Mouse (Mus musculus): Measurements from ENCODE around the gene Fmnl2.

Fmnl2 gene

GRCm38 (mm10) chr2:52989316-52989715, 131.7 kb downstream of the Fmnl2 start:
- DNase-seq, result no peak

DNA sequence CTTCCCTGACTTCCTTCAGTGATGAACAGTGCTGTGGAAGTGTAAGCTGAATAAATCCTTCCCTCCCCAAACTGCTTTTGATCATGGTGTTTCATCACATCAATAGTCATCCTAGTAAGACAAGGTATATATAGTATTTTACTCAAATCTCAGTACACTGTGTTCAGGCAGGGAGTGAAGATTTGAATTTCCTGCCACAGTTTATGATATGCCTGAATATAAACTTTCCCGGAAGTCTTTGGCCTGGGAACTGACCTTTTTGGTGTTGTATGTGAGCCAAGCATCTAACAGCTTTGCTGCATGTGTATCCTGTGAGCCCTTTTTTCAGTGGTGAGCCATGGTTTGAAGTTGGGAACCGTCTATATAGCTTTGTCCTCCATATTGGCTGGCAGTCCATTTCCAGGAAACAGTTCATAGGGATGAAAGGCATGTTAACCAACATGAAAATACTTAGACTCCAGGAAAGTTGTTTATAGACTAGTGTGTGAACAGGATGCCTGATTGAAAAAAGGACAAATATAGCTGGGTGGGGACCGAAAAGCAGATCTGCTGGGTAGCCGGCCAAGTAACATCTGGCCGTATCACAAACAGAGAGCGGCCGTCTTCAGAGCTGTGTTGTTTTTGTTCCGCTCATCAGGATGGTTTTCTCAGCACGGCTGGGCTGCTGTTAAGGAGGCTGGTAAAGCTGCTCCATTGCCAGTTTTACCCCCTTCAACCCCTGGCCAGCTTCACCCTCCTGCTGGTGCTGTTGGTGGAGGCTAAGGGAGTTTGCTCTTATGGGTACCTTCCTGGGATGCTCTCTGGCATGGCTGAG, 133.4 kb downstream of the Fmnl2 start:
- no peak for DNase-seq

- no peak for DNase-seq
These were observed 134.1 kb downstream of the Fmnl2 start for GRCm38 (mm10) chr2:52991688-52992194.

DNA sequence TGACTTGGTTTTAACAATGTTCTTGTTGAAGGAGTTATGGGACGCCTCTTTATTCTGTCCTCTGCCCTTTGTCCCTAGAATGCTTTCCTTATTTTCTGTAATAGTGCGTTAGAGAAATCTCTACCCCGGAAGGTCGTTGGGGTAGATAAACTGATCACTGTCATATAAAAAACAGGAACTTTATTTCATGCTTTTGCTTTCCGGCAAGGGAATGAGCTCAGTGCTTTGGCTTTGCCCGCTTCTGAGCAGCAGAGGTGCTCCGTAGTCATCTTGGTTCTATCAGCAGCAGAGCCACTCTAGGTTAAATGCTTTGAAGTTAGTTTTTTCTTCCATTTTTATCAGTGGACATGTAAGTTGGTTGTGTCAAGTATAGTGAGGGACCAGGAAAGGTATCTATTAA, 135.6 kb downstream of the Fmnl2 start:
- no peak for DNase-seq

DNA sequence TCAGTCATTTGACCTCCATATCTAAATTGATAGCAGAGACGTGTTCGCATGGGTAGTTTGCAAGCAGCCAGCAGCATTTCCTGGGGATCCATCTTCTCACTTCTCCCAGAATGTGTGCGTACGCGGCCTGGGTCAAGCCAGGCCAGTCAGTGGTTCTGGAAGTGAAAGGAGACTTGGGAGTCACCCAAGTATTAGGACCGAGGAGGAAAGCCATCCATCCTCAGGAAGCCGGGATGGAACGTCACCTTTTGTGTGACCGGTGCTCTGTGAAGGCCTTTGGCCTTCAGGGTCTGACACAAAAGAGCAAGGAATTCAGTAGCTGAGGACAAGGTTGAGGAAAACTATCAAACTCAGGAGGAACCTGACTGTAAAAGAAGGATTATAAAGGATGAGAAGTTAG, 136.9 kb downstream of the Fmnl2 start:
- DNase-seq, result no peak

DNA sequence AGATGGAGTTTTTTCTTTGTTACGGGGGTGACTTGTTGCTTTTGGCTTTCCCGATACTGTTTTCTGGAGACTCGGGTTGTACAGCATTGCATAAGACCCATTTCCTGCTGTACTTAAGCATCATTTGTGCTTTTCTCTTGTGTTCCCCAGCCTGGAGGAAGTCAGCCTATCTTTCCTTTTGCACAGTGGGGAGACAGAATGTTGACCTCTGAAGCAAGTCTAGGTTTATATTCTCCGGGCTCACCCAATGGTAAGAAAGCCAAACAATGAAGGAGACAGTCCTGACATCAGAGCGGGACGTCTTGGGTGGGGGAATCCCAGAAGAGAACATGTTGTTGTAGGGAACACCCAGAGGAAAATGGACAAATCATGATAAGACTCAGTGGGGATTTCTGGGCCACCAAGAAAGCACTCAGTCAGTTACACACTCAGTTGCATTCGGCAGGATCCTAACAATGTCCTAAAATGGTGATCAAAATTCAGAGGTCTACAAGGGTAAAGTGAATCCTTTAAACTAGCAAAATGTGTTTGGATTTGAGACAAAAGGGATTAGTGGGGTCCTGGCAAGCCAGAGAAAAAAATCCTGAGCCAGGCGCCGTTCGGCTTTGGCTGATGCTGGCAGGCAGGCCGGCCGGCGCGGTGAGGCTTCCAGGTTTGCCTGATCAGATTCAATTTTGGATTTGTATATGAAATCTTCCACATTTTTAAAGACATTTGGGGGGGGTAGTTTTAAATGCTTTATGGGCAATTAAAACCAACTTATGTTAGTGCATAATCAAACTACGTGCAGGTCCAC, 140.5 kb downstream of the Fmnl2 start:
- no peak for DNase-seq

DNA sequence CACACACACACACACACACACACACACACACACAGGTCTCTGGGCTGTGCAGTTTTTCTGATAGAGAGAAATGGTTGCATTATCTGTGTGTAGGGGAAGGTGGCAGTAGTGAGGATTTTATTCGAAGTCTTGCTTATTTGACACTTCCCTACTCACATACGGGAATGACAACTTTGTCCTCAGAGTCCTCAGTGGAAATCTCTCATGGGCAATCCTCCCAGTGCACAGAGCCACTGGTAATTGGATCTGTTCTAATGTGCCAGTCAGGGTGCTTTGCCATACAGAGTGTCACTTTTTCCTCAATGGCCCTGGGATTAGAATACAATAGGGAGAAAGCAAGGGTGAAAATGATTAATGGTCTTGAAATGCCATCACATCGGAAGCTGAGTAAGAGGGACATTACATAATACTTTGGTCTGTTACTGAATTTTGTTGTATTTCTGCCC, 141.9 kb downstream of the Fmnl2 start:
- DNase-seq, result peak; percentile 43

- no peak for DNase-seq
These were observed 142.8 kb downstream of the Fmnl2 start for GRCm38 (mm10) chr2:53000446-53000845.

GRCm38 (mm10) chr2:53006161-53006560, 148.5 kb downstream of the Fmnl2 start:
- DNase-seq, result peak; percentile 32

- peak; percentile 59 for DNase-seq
These were observed 149.5 kb downstream of the Fmnl2 start for GRCm38 (mm10) chr2:53007142-53007541.

DNA sequence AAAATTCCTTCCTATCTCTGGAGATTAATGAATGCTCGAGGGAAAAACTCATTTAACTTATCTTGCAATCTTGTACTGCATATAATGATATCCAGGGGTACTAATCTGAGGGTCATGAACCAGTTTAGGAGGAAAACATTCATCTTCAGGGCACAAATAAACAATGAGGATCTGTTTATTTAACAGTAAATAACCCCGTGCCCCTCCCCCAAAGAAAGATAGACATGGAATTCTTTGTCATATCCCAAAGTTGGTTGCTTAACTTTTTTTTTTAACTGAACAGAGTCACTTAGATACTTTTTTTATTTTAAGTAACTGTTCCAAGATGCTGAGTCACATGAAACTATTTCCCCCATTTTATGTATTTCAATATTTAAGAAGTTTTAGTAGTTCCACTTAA, 155.4 kb downstream of the Fmnl2 start:
- DNase-seq, result no peak

- no peak for DNase-seq
These were observed 156.8 kb downstream of the Fmnl2 start for GRCm38 (mm10) chr2:53014451-53014850.

- DNase-seq, result no peak
These were observed 165.3 kb downstream of the Fmnl2 start for GRCm38 (mm10) chr2:53022982-53023381.

- no peak for DNase-seq
These were observed 168.6 kb downstream of the Fmnl2 start for GRCm38 (mm10) chr2:53026056-53026769.

- DNase-seq, result no peak
These were observed 171.2 kb downstream of the Fmnl2 start for GRCm38 (mm10) chr2:53028868-53029267.

- DNase-seq, result no peak
These were observed 172.2 kb downstream of the Fmnl2 start for GRCm38 (mm10) chr2:53029716-53030431.

GRCm38 (mm10) chr2:53030432-53030826, 172.8 kb downstream of the Fmnl2 start:
- DNase-seq, result no peak

GRCm38 (mm10) chr2:53038253-53038652, 180.6 kb downstream of the Fmnl2 start:
- DNase-seq, result no peak

DNA sequence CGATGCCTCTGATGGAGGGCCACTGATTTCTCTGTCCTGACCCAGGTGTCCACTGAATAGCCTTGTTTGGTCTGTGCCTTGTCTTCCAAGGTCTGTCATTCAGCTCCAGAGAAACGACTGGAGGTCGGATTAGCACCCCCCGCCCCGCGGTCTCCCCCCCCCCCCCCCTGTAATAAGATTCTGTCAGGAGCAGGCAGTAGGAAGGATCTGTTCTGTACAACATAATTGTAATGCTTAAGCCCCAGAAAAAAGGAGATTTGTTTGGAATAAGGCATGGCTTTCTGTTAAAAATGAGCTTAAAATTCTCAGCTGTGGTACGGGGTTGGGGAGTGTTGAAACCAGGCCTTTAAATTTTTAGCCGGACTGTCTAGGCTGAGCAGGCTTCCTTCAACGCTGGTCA, 181.1 kb downstream of the Fmnl2 start:
- peak; percentile 34 for DNase-seq

GRCm38 (mm10) chr2:53047031-53047430, 189.4 kb downstream of the Fmnl2 start:
- no peak for DNase-seq

DNA sequence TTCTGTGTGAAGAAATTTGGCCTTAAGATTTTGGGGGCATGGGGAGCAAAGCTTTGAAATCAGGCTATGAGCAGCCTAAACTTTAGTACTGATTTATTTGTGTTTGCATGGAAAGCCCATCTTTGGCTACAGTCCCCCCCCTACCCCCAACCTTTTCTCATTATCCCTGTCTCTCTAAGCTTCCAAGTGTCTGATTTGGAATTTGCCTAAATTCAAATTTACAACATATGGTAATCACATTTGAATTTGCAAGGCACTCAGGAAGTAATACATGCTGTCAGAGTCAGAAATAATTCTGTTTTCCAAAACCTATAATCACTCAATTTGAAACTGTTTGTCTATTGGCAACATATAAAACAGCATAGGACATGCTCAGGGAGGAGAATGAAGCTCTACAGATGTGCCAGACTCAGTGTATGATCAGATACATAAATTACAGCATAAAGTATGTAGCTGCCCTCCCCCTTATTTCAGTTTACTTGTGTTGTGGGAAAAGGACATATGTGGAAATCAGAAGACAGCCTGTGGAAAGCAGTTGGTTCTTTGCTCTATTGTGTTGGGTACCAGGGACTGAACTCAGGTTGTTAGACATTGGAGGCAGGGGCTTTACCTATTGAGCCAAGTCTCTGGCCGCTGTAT, 190.2 kb downstream of the Fmnl2 start:
- DNase-seq, result no peak

- DNase-seq, result no peak
These were observed 192.7 kb downstream of the Fmnl2 start for GRCm38 (mm10) chr2:53050376-53050775.

All from retina, postnatal 1 day (tissue).